Mouse (Mus musculus): ENCODE results near the gene Gng3. TPM values are rescaled to one million over a fixed set of nuclear protein-coding genes. Genes with fewer than 3 reads are reported as not detected.
"Not testable (repeated sequence)": the region's sequence is repeated elsewhere in the genome, so short reads cannot be mapped to it uniquely, and the experiment has no call there.

Gng3 gene
- total RNA-seq, 4 experiments from 2014 or later: 4.7 to 9.8 (median 8.7) TPM

- peak; percentile 67 for DNase-seq
Measured at GRCm38 (mm10) chr19:8844371-8845129, 5.6 kb upstream of the Gng3 start.

GRCm38 (mm10) chr19:8842961-8843360, 4.0 kb upstream of the Gng3 start:
- no peak for DNase-seq

GRCm38 (mm10) chr19:8841012-8841411, 2.0 kb upstream of the Gng3 start:
- DNase-seq: no peak

GRCm38 (mm10) chr19:8839908-8840791, 1.2 kb upstream of the Gng3 start:
- peak; percentile 79 for DNase-seq

DNA sequence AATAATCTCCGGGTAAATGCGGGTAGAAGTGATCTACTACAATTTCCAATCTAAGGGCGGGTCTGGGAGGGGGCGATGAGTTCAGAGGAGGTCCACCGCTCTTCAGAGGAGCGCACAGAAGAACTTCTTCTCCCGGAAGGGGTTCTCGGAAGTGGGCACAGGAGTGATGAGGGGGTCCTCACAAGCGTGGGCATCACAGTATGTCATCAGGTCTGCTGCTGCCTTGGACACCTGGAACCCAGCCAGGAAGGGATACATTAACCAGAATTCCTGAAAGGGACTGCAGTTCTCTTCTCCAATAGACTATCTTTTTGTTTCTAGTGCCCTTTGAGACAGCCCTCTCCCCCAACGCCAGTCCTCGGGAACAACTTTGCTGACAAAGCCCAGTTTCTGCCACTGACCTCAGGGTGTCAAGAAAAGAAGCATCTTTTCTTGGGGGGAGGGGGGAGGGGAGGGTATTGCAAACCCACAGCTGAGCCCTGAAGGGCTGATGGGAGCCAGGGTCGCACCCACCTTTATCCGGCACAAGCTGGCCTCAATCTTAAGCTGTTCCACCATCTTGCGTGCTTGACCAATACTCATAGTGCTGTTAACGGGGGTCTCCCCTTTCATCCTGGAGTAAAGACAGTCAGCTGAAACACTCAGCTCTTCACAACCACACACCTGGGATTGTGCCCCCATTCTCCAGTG, 808 bp downstream of the Gng3 start:
- no peak for DNase-seq

DNA sequence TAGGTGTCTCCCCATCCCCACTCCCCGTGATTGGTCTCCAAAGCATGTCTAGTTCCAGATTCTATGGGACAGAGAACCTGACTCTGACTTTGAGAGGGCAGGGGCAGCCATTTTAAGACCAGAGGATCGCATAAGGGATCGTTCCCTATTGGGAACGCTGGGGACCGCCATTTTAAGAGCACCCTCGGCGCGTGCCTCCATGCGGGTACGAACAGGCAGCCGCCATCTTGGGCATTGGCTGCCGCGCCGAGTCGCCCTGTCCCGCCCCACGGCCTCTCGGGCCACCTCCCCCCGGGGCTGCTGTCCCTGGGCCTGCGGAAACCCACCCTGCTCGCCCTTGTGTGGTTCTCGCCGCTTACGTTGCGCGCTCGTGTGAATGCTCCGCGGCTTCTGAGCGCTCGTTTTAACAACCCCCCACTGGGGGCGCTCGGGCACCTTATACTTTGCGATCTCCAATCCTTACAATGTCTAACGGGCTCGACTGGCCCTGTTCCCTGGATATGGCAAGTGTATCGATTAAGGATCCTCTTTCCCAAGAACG, 1.7 kb downstream of the Gng3 start, which contains the start of gene Bscl2:
Bscl2 (plus strand) TSS at position 217 of the 541 bp plus-strand sequence.
- peak; percentile 68 for DNase-seq

DNA sequence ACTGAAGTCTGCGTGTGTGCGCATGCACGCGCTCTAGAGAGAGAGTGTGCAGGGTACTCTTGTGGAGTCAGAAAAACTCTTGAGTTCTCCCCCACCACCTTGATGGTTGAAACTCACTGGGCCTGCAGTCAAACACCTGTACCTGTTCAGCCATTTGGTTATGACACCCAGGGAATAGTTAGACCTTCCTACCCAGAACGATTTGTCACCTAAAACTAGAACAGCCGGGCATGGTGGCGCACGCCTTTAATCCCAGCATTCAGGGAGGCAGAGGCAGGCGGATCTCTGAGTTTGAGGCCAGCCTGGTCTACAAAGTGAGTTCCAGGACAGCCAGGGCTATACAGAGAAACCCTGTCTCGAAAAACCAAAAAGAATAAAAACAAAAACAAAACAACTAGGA, 2.7 kb downstream of the Gng3 start:
- DNase-seq: not testable (repeated sequence)

DNA sequence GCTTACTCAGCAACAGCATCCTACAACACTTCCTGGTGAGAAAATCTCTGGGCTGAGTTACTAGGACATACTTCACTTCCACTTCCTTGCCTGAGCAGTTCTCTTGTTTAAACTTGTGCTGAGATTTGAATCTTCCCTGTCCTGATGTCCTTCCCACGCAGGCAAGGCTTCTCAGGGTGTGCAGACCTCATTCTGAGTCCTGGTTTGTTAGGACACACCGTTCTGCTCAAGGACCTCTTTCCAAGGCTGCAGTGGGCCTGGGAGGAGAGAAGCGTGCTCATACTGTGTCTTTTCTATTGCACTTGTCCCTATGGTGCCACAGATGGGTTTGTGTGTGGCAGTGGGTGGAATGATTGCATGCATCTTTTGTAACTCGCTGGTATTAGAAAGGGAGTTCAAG, 6.0 kb downstream of the Gng3 start:
- no peak for DNase-seq

- DNase-seq: no peak
Measured at GRCm38 (mm10) chr19:8831262-8831661, 7.7 kb downstream of the Gng3 start.

DNA sequence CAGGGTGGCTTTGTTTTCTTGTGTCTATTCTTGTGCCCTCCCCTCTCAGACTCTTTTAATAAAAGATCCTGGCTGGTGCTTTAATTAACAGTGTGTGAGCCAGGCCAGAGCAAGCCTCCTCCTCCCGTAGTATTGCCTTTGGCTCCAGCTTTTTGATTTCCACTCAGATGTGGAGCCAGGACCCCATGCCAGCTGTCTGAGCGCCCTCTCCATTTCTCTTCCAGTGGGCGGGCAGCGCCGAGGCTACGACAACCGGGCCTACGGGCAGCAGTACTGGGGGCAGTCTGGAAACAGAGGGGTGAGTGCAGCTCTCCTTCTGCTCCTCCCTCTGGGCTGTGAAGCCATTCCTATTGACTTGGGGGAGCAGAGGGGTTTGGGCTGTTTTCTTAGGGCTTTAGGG, 8.3 kb downstream of the Gng3 start:
- DNase-seq: no peak

GRCm38 (mm10) chr19:8829660-8830059, 9.3 kb downstream of the Gng3 start, which contains the start of gene AC129217.1:
AC129217.1 (plus strand) TSS chr19:8829773.
- no peak for DNase-seq

DNA sequence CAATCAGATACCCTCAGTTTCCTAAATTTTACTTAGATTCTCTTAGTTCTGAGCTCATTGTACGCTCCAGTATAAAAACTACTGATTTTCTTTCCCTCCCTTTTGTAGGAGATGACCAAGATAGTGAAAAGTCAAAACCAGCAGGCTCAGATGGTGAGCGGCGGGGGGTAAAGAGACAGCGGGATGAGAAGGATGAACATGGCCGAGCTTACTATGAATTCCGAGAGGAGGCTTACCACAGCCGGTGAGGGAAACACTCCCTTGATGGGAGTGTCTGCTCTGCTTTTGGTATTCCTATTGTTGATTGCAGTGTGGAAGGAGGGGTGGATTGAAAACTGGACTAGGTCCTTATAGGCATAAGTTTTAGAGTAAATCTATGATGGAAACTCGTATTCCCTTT, 16.3 kb downstream of the Gng3 start:
- DNase-seq: no peak

DNA sequence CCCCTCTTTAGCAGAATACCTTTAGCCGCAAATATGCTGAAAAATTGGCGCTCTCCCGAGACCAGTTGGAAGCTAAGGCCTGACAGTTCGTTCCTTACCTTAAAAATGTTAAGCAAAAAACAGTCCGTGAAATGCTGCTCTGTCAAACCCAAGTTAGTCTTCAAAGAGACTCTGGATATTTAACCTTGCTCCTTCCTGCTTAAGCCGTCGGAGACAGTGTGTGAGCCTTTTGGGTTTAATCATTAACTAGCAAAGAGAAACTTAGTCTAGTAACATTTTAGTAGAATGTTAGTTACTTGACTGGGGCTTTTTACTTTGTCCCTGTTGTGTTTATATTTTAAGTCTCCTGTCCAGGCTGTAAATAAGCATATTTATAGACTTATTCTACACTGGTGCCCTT, 17.8 kb downstream of the Gng3 start:
- no peak for DNase-seq

GRCm38 (mm10) chr19:8820424-8820956, 18.5 kb downstream of the Gng3 start:
- peak; percentile 60 for DNase-seq

GRCm38 (mm10) chr19:8819596-8820423, 19.2 kb downstream of the Gng3 start, which contains the start of gene Hnrnpul2:
Hnrnpul2 (plus strand) TSS chr19:8820010.
- DNase-seq: peak; percentile 98

- peak; percentile 98 for DNase-seq
Measured at GRCm38 (mm10) chr19:8818801-8819595, 20.0 kb downstream of the Gng3 start, which contains the start of gene Ttc9c. Ttc9c (minus strand) TSS chr19:8819333.

GRCm38 (mm10) chr19:8818301-8818798, 20.6 kb downstream of the Gng3 start:
- DNase-seq: no peak

- no peak for DNase-seq
Measured at GRCm38 (mm10) chr19:8817001-8817400, 22.0 kb downstream of the Gng3 start.

- no peak for DNase-seq
Measured at GRCm38 (mm10) chr19:8815812-8816211, 23.2 kb downstream of the Gng3 start.

DNA sequence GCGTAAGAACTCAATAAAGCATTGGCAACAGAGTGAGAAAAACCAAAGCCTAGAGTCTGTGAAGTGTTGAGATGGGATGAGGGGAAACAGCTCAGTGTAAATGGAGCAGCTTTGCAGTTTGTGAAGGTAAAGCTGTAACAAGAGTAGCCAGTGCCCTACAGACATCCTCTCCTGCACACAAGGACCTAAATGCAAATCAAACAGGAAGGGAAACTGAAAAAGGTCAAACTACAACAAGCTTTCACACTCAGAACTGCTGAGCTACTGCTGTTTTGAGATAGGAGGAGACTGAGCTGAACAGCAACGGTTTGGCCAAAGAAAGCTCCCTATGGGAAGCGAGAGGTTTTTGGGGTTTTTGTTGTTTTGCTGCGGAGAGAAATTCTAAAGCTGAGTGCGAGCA, 32.2 kb downstream of the Gng3 start:
- no peak for DNase-seq

All from adrenal gland, adult 8-10 months (tissue).